ENCODE assay signal across 10 mouse cellular contexts in the genomic region with DNA sequence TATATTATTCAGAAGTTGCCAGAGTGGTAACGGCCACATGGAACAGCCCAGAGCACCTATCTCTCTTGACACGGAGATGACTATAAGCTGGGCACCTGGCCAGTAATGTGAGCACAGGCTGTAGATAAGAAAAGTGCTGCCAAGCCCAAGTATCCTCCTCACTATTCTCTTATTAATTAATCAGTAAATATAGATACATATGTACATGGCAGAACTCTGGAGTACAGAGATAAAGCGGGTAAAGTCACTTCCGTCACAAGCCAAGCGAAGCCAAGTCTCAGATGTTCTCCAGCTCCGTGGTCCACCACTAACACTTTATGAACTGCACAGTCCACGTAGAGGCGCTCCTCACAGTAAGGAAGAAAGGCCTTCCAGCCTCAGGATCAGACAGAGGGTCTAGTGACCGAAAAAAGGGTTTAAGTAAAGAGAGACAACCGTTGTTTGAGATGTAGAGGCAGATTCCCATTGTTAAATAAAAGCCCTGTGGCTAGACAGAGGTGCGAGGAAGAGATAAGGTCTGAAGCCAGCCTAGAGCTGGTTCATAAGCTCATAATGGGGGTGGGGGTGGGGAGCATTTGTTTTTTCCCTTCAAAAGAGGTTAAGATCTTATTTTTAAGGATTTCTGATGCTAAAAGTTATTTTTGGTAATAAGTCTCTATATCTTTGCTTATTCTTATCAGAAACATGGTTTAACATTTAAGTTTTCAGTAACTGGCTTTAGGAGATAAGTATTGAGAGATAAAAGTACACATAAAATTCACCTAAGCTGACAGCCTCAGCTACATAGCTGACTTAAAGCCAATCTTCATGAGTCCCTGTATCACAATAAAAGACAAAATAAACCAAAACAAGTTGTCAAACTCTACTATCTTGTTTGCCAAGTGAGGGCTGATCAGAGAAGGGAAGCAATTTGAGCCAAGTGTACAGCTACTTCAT.
A peak's percentile ranks its signal among the peaks of the same experiment; 100 is the strongest.
DNase-seq lines count a peak whose midpoint lies in the region; ATAC-seq and TF ChIP-seq lines count a peak whose summit lies in the region.
"Had no signal": no experiment of that assay in that cellular context is flagged by ENCODE, and none has a peak within 500 bp of the region (broad histone marks: within the 10 kb centered on the region; RNA-seq: fewer than 3 reads in every experiment).

No protein-coding gene starts in this region.

- H3K36me3 ChIP-seq in midbrain, embryonic 10.5 days, result no peaks in the 10 kb centered on the region
- H3K36me3 ChIP-seq in midbrain, embryonic 11.5 days (ENCODE audit: control insufficient read depth, insufficient read depth, low read length), result no peaks in the 10 kb centered on the region
- no peaks in the 10 kb centered on the region for H3K36me3 ChIP-seq in heart, embryonic 14.5 days (ENCODE audit: control insufficient read depth, insufficient read depth, low read length)
- H3K36me3 ChIP-seq in liver, embryonic 14.5 days (replicated peaks; ENCODE audit: control insufficient read depth, insufficient read depth, low read depth), result peaks cover 25% of the 10 kb centered on the region
- H3K36me3 ChIP-seq in hindbrain, embryonic 13.5 days, result no peaks in the 10 kb centered on the region

- H3K27ac ChIP-seq in midbrain, embryonic 10.5 days (replicated peaks), result 0 out of 2 replicates have a peak overlapping the region, but pooled peaks have one; percentile 38
- no peak overlapping the region for H3K27ac ChIP-seq in midbrain, embryonic 11.5 days (ENCODE audit: low read depth, low read length)
- peak overlapping the region; percentile 30 to 68 for H3K27ac ChIP-seq in heart, embryonic 14.5 days (replicated peaks in 1 of 2; ENCODE audit: control insufficient read depth in 1 of 2, insufficient read depth in 1 of 2, low read depth in 2 of 2, low read length in 2 of 2)
- peak overlapping the region; percentile 85 for H3K27ac ChIP-seq in liver, embryonic 14.5 days
- H3K27ac ChIP-seq in hindbrain, embryonic 13.5 days, result no peak overlapping the region
- H3K27ac ChIP-seq: hindbrain, postnatal 0 days had no signal

- no peak overlapping the region for H3K9ac ChIP-seq in midbrain, embryonic 11.5 days (ENCODE audit: low read length)
- no peak overlapping the region for H3K9ac ChIP-seq in heart, embryonic 14.5 days (ENCODE audit: low read length)
- peak overlapping the region; percentile 49 for H3K9ac ChIP-seq in liver, embryonic 14.5 days (replicated peaks)
- no peak overlapping the region for H3K9ac ChIP-seq in hindbrain, embryonic 13.5 days

- H3K27me3 ChIP-seq in midbrain, embryonic 10.5 days (ENCODE audit: low read depth, poor library complexity, severe bottlenecking), result peaks cover 5% of the 10 kb centered on the region; the same call in 1 of the 2 replicates
- H3K27me3 ChIP-seq in midbrain, embryonic 11.5 days (ENCODE audit: control insufficient read depth, insufficient read depth, low read length), result no peaks in the 10 kb centered on the region
- H3K27me3 ChIP-seq in heart, embryonic 14.5 days (ENCODE audit: control insufficient read depth, insufficient read depth, low read length), result no peaks in the 10 kb centered on the region
- H3K27me3 ChIP-seq in liver, embryonic 14.5 days (ENCODE audit: control insufficient read depth, insufficient read depth, low read length), result no peaks in the 10 kb centered on the region
- no peaks in the 10 kb centered on the region for H3K27me3 ChIP-seq in hindbrain, embryonic 13.5 days

- TF ChIP-seq EP300 in liver, embryonic 14.5 days (IDR thresholded peaks at IDR 0.05; ENCODE audit: low read depth), result peak; percentile 91

- peaks cover 57% of the 10 kb centered on the region for H3K4me1 ChIP-seq in midbrain, embryonic 10.5 days
- peaks cover 16% of the 10 kb centered on the region for H3K4me1 ChIP-seq in midbrain, embryonic 11.5 days (ENCODE audit: control insufficient read depth, insufficient read depth, low read length)
- H3K4me1 ChIP-seq in heart, embryonic 14.5 days (ENCODE audit: control insufficient read depth in 2 of 2, insufficient read depth in 2 of 2, low read length in 2 of 2), result peaks cover 16 to 49% of the 10 kb centered on the region in 2 experiments
- peaks cover 54 to 58% of the 10 kb centered on the region in 2 experiments for H3K4me1 ChIP-seq in liver, embryonic 14.5 days (replicated peaks; ENCODE audit: control insufficient read depth in 2 of 2, insufficient read depth in 2 of 2, low read length in 1 of 2)
- H3K4me1 ChIP-seq in hindbrain, embryonic 13.5 days (replicated peaks), result peaks cover 20% of the 10 kb centered on the region; the same call in 1 of the 2 replicates

- TF ChIP-seq CTCF in liver, embryonic 14.5 days (IDR thresholded peaks at IDR 0.05; ENCODE audit: low read depth), result no peak

- WGBS in midbrain, embryonic 10.5 days, result 78% methylated on average over 11 of the region's 11 CpGs
- WGBS in midbrain, embryonic 11.5 days, result 84% methylated on average over 11 of the region's 11 CpGs
- 22% methylated on average over 11 of the region's 11 CpGs for WGBS in heart, embryonic 14.5 days
- WGBS in liver, embryonic 14.5 days (ENCODE audit: insufficient replicate concordance), result 12% methylated on average over 11 of the region's 11 CpGs
- 85% methylated on average over 11 of the region's 11 CpGs for WGBS in hindbrain, embryonic 13.5 days

- H3K4me3 ChIP-seq in midbrain, embryonic 10.5 days, result no peak overlapping the region
- H3K4me3 ChIP-seq in midbrain, embryonic 11.5 days (ENCODE audit: low read depth, low read length), result no peak overlapping the region
- no peak overlapping the region for H3K4me3 ChIP-seq in heart, embryonic 14.5 days (ENCODE audit: control insufficient read depth in 1 of 2, insufficient read depth in 1 of 2, low read depth in 1 of 2, low read length in 2 of 2)
- peak overlapping the region; percentile 44 to 48 for H3K4me3 ChIP-seq in liver, embryonic 14.5 days (ENCODE audit: insufficient read depth in 1 of 2, low read depth in 2 of 2, low read length in 2 of 2)
- no peak overlapping the region for H3K4me3 ChIP-seq in hindbrain, embryonic 13.5 days
- H3K4me3 ChIP-seq: myocyte had no signal

- DNase-seq in midbrain, embryonic 10.5 days (ENCODE audit: low spot score), result no peak
- no peak for DNase-seq in midbrain, embryonic 11.5 days (ENCODE audit: low spot score, missing footprints)
- DNase-seq in liver, embryonic 14.5 days (ENCODE audit: low read depth in 3 of 3, low spot score in 3 of 3), result peak; percentile 75 to 84 (median 80)
- DNase-seq: lung, postnatal 10 days had no signal

- ATAC-seq in midbrain, embryonic 11.5 days (ENCODE audit: low FRiP score), result no peak
- no peak for ATAC-seq in heart, embryonic 14.5 days (ENCODE audit: insufficient number of reproducible peaks, insufficient read depth, low FRiP score, low read depth)
- peak; percentile 94 for ATAC-seq in liver, embryonic 14.5 days (ENCODE audit: insufficient read depth)
- no peak for ATAC-seq in granulocyte monocyte progenitor cell, adult 5-6 weeks (replicated peaks; ENCODE audit: poor library complexity, severe bottlenecking)
- no peak for ATAC-seq in cerebellum, adult (ENCODE audit: insufficient number of reproducible peaks, low FRiP score, low TSS enrichment)
- no peak for ATAC-seq in hindbrain, embryonic 13.5 days (ENCODE audit: low FRiP score)
- ATAC-seq: hindbrain, postnatal 0 days had no signal

- no peak overlapping the region for H3K4me2 ChIP-seq in midbrain, embryonic 11.5 days
- H3K4me2 ChIP-seq in heart, embryonic 14.5 days (ENCODE audit: low read length), result peak overlapping the region; percentile 31
- peak overlapping the region; percentile 76 for H3K4me2 ChIP-seq in liver, embryonic 14.5 days (ENCODE audit: low read depth)
- no peak overlapping the region for H3K4me2 ChIP-seq in hindbrain, embryonic 13.5 days

- no peaks in the 10 kb centered on the region for H3K9me3 ChIP-seq in midbrain, embryonic 10.5 days (replicated peaks)
- H3K9me3 ChIP-seq in midbrain, embryonic 11.5 days (ENCODE audit: control insufficient read depth, low read length), result no peaks in the 10 kb centered on the region
- H3K9me3 ChIP-seq in heart, embryonic 14.5 days (ENCODE audit: control insufficient read depth, low read length), result no peaks in the 10 kb centered on the region
- H3K9me3 ChIP-seq in liver, embryonic 14.5 days (ENCODE audit: control insufficient read depth, low read length), result no peaks in the 10 kb centered on the region
- H3K9me3 ChIP-seq in hindbrain, embryonic 13.5 days, result no peaks in the 10 kb centered on the region

Comparison
In these comparisons a context has a peak if more than half of its experiments do, and no peak if none do; other contexts are left out.
1. H3K27ac ChIP-seq: peak in midbrain, embryonic 10.5 days (single experiment), heart, embryonic 14.5 days (2 of 2) and liver, embryonic 14.5 days (single experiment); none in midbrain, embryonic 11.5 days (single experiment) and hindbrain, embryonic 13.5 days (single experiment).
2. DNase-seq: peak in liver, embryonic 14.5 days (3 of 3); none in midbrain, embryonic 10.5 days (single experiment) and midbrain, embryonic 11.5 days (single experiment).
3. H3K4me3 ChIP-seq: peak in liver, embryonic 14.5 days (2 of 2); none in midbrain, embryonic 10.5 days (single experiment), midbrain, embryonic 11.5 days (single experiment), heart, embryonic 14.5 days (0 of 2) and hindbrain, embryonic 13.5 days (single experiment).
4. H3K4me2 ChIP-seq: peak in heart, embryonic 14.5 days (single experiment) and liver, embryonic 14.5 days (single experiment); none in midbrain, embryonic 11.5 days (single experiment) and hindbrain, embryonic 13.5 days (single experiment).